Mouse (Mus musculus) adrenal gland, postnatal 36 days (tissue): ENCODE data around the gene Tmem219. TPM values are rescaled to one million over a fixed set of nuclear protein-coding genes. Genes with fewer than 3 reads are reported as not detected.
"Not testable (repeated sequence)": the region's sequence is repeated elsewhere in the genome, so short reads cannot be mapped to it uniquely, and the experiment has no call there.

Experiments used
- DNase-seq, 2 experiments: peaks; one replicate each; pipeline ENCODE4 v3.0.0; 2021; ENCODE audit warnings: mixed read lengths in 1 of 2
- total RNA-seq, 2 experiments: library from RNA; stranded (reverse); gene quantifications; 2 replicates each; pipeline ENCODE4 v1.2.3; 2021

Tmem219 gene
- total RNA-seq, 2 experiments from 2014 or later = 27.3 to 32.4 TPM

DNA sequence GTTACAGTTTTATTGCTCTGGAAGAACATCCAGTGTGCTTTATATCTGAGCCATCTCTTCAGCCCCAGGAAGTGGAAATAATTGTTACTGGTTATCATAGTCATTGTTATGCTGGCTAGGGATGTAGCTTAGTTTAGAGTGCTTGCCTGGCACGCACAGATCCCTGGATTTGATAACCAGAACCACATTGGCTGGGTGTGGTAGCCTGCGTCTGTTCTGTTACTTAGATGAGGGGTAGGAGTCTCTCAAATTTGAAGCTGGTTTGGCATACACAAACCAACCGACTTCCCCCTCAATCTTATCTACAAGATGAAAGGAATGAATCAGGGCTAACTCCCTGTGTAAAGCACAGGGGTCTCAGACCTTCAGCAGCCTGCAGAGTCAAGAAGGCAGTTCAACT lies 3.6 kb upstream of the Tmem219 start:
- DNase-seq = no peak

DNA sequence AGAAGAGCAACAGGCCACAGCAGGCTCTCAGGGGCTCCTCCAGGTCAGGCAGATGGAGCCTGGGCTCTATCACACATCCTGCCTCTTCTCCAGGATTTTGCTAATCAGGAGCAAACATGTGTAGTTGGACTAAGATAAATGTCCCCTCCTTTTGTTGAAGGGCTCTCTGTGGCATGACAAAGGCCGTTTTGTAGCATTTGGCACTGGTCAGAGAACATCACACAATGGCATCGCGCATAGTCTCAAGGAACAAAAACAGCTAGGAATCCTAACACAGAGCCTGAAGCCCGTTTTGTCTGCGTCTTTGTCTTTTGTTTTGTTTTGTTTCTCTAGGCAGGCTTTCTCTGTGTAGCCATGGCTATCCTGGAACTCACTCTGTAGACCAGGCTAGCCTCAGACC lies 1.3 kb upstream of the Tmem219 start:
- DNase-seq = no peak

DNA sequence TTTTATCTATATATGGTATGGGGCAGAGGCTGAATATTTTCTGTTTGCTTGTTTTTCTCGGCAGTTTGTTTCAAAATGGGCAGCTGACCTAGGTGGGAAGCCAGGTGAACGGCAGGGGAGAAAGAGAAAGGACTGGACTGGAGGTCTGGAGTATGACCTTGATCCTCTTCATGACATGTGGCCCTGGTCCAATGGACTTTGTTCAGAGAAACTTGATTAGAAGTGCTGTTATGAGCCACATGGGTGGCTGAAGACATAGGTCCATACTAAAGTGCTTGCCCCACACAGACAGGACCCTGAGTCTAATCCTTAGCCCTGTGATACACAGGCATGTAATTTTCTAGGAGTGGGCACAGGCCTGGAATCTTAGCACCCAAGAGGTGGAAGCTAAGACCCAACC lies 1.2 kb downstream of the Tmem219 start:
- DNase-seq = no peak

DNA sequence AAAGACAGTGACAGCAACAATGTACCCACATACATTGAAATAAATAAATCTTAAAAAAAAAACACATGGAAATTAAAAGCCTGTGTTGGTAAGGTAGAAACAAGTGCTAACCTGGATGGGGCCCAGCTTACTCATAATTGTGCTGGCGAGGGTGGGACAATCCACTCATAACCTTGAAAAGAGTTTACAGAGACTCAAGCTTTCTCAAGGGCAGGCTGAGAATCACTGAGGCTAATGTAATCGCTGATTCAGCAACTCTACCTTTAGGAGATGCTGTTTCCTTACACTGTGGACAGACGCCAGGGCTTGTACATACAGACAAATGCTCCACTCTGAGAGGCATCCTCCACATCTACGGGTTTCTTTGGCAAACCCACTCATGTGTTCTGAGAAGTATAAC lies 2.7 kb downstream of the Tmem219 start:
- DNase-seq = peak; percentile 55 to 60

DNA sequence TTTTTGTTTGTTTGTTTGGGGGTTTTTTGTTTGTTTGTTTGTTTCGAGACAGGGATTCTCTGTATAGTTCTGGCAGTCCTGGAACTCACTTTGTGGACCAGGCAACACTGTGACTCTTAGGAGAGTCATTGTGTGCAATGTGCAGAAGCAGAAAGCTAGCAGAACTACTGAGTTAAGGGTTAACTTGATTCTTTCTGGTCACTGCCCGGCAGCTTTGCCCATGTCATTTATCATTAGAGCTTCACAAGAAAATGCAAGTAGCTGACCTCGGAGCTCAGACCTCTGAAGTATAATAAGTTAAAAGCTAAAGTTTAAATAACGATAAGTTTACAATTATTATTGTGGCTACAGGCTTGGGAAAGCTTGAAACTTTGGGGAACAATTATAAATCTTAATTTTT lies 4.4 kb downstream of the Tmem219 start:
- not testable (repeated sequence) for DNase-seq

GRCm38 (mm10) chr7:126914844-126915243 lies 7.9 kb downstream of the Tmem219 start:
- no peak for DNase-seq

DNA sequence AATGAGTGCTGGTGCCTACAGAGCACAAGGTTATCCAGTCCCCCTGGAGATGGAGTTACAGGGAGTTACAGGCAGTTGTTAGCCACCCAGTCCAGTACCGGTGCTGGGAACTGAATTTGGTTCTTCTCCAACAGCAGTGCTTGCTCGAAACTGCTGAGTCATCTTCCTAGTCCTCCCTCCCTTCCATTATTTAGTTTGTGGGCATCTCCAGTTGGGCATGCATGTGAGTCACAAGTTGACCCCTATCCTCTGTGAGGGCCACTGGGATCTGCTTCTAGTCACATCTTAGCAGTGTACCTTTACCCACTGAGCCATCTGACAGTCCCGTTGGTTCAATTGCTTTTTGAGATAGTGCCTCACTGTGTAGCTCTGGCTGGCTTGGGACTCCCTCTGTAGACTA lies 17.1 kb downstream of the Tmem219 start:
- no peak for DNase-seq

GRCm38 (mm10) chr7:126899781-126900180 lies 22.9 kb downstream of the Tmem219 start:
- DNase-seq = not testable (repeated sequence)

- DNase-seq = peak; percentile 99
These were observed 24.4 kb downstream of the Tmem219 start for GRCm38 (mm10) chr7:126898102-126898990.

DNA sequence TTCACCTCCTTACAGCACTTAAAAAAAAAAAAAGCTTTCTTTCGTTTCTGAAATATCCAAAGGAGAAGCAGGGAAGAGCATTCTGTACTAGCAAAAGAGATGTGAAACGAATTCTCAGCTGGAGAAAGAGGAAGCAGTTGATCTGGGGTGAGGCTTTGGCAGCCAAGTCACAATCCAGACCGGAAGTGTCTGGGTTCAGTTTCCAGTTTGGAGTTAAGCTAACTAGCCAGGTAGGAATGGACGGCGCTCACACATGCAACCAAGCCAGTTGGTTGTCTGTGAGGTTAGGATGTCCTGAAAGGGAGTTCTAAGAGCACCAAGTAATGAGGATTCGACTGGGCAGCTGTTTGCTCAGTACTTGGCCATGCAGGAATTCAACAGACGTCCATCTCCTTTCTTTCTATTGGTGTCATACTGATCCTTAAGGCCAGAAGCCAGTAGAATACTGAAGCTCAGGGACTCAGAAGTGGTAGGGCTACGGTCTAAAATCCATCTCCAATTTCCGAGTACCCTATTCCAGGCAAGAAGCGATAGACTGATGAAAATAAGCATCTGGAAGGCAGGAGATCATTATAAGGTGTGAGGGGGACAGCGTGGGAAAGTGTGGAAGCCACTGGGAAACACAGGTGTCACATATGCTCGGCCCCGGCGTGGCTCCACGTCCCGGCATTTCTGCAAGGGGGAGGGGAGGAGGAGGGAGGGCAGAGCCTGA lies 25.2 kb downstream of the Tmem219 start:
- peak in 1 of 2 experiments; percentile 20 for DNase-seq

DNA sequence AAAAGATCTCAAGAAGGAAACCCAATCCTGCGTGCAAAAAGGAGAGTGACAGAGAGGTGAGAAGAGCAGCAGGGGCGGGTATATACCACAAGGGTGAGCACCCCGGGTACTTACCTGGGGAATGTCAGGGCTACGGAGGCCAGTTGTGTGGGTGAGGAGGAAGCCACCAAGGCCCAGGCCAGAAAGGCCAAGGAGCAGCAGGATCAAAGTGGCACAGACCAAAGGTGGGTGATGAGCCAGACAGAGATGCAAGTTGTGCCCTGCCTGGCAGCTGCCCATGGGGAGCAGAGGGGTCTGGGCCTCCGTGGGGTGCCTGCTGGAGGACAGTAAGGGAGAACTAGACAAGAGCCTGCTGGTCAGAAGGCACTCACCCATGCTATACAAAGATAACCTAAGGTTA lies 25.8 kb downstream of the Tmem219 start:
- no peak for DNase-seq

DNA sequence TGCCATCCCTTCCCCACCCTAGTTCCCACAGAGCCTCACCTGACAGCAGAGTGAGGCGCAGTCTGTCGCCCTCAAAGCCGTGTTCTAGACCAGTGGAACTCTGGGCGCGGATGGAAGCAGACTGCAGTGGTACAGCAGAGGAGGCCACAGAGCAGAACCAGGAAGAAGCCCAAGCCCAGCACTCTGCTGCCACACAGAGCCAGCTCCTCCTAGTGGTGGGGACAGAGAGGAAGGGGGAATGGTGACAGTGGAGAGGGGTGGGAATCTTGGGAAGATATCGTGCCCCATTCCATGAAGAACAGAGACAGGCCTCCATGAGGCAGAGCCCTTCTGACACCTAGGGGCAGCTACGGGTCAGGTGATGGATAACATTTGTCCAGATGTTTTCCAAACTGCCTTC lies 33.9 kb downstream of the Tmem219 start:
- DNase-seq = peak in 1 of 2 experiments; percentile 35

GRCm38 (mm10) chr7:126887281-126887680 lies 35.4 kb downstream of the Tmem219 start:
- DNase-seq = no peak

GRCm38 (mm10) chr7:126884286-126885164 lies 38.2 kb downstream of the Tmem219 start, which contains the start of gene Taok2:
Gene Taok2 (minus strand): TSS chr7:126884703.
- DNase-seq = peak; percentile 99 to 100

DNA sequence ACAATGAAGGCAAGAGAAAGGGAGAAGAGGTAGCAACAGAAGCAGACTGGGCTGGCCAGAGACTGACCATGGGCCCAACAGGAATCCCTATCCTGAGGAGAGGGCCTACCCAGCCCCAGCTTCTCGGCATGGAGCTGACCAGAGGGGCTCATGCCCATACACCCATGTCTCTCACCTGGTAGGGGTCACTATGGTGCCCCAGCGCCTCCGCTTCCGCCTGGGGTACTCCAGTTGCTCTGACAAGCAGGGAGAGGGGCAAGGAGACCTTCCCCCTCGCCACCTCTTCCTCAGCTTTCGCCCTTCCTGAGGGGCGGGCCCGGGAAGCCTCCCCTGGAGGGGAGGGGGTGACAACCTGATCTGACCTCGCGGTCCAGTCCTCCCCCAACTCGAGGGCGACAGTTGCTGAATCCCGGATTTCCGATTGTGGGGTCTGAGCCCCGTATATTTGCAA lies 39.0 kb downstream of the Tmem219 start:
- peak; percentile 35 to 47 for DNase-seq

DNA sequence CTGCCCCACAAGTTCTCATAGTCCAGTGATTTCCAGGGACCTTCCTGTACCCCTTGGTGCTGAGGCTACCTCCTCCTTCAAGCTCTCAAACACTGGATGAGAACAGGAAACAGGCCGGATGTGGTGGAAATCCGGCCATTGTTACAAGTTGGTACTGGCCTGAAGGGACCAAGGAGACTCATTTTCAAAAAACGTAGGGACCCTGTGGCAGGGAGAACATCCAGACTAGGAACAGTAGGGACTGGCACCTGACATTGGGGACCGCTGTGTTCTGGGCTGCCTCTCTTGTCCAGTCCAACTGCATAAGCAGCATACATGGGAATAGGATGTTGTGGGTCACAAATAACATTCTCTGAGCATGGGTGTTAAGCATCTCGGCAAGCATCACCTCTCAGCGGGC lies 41.7 kb downstream of the Tmem219 start:
- peak; percentile 48 to 51 for DNase-seq

GRCm38 (mm10) chr7:126877239-126877638 lies 45.5 kb downstream of the Tmem219 start:
- DNase-seq = no peak

- DNase-seq = no peak
These were observed 52.2 kb downstream of the Tmem219 start for GRCm38 (mm10) chr7:126870520-126870891.

DNA sequence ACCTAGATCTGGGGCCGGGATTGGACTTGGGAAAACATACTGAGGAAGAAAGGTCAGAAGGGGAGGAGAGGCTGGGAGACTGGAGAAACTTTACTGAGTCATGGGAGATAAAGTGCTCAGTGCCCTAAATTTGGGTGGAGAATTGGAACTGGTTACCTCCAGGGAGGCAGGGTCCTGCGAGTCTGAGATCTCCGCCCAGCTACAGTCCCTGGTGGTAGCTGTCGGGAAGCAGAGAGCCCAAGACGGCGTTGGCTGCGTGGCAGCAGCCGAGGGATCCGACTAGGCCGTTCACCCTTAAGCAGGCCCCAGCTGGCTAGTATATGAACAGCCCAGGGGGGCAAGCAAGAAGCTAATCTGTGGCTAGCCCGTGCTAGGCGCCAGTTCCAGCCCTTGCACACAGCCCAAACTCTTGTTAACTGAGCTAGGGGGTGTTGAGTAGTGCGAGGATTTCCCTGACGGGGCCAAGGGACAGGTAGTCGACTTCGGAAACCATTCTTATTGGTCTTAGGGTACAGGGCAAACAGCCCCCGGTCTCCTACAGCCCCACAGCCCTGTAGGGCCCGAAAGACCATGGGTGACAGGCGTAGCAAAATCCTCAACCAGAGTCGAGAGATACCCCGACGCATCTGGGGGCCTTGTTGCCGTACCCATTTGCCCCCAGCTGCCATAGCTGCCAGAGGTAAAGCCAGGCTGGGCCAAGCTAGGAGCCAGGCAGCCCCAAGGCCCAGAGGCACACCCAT lies 52.8 kb downstream of the Tmem219 start:
- no peak for DNase-seq

GRCm38 (mm10) chr7:126868003-126868402 lies 54.7 kb downstream of the Tmem219 start:
- no peak for DNase-seq

DNA sequence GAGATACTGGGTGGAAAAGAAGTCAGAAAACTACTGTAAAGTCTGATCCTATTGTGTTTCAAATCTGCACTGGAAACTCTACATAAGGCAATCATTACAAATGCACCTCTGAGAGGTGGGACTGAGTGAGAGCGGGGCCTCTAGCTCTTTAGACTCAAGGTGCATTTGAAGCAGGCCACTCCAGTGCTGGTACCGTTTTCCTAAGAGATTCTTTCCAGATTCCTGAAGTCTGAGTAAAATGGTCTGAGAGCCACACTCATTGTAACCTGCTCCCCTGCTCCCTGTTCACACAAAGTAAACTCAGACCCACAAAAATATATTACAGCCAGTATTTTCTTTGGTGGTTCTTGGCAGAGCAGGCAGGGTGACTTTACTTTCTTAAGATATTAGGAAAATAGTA lies 55.2 kb downstream of the Tmem219 start:
- no peak for DNase-seq
